Mouse (Mus musculus): ENCODE measurements around the gene Tmc7.

DNA sequence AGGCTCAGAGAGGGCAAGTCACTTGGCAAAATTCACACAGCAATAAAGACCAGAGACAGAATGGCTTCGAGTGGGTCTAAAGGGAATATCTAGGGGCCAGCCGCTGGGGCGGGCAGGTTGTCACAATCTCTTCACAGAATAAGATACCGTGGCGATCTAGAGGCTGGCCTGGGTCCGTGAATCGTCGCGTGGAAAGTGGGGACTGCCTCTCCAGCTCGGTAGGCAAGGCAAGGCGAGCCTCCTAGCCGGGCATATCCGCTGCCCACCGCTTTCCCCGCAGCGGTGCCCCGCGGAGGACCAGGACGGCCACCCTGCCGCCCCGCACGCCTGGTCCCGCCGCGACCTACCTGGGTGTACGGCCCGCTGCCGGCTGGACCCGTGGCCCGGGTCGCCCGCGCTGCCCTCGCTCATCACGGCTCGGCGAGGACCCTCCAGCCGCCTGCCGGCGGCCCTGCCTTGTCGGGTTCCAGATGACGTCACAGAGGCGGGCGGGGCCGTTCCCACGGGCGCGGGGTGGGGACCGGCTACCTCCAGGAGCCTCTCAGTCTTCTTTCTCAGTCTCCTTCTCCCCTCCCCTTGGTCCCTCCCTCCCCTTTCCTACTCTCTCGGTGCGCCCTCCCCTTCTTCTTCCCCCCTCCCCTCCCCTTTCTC, at the start of gene Tmc7:
- no peak for TF ChIP-seq GATA1 (IDR thresholded peaks at IDR 0.05; ENCODE audit: borderline replicate concordance, low read length)
- no peak for TF ChIP-seq FLI1 (IDR thresholded peaks at IDR 0.05; ENCODE audit: low read length)

Data from megakaryocyte, embryonic 14.5 days (primary cell).